Mouse (Mus musculus) CH12.LX (cell line): ENCODE data around the gene Bcorl1. TPM values are rescaled to one million over a fixed set of nuclear protein-coding genes. Genes with fewer than 3 reads are reported as not detected.

ENCODE experiments used
- DNase-seq: peaks from one replicate; pipeline ENCODE4 v3.0.0-alpha.2; 2013; ENCODE audit errors: extremely low read depth
- H3K27ac ChIP-seq: 2 replicates; pipeline ENCODE4 v1.5.1; 2012; ENCODE audit warnings: low read depth, mild to moderate bottlenecking, control low read depth, moderate library complexity; ENCODE audit not compliant: insufficient read depth
- H3K27me3 ChIP-seq: replicated peaks from 2 replicates; pipeline ENCODE3; 2012; ENCODE audit warnings: inconsistent platforms
- H3K36me3 ChIP-seq, 2 experiments: replicated peaks in 1 of 2; 2 replicates each; pipeline versions ENCODE3 to v1.6.1; 2012; ENCODE audit warnings: inconsistent platforms in 1 of 2, low read length in 1 of 2, mild to moderate bottlenecking in 1 of 2, mixed read lengths in 1 of 2, moderate library complexity in 1 of 2; ENCODE audit not compliant: control insufficient read depth in 1 of 2, insufficient read depth in 1 of 2
- H3K4me1 ChIP-seq, 2 experiments: 2 replicates each; pipeline ENCODE4 v1.6.1; 2012; ENCODE audit warnings: inconsistent platforms in 1 of 2, moderate library complexity in 1 of 2; ENCODE audit not compliant: insufficient read depth in 2 of 2, control insufficient read depth in 1 of 2
- H3K4me2 ChIP-seq: 2 replicates; pipeline ENCODE4 v1.6.1; 2012; ENCODE audit warnings: low read depth, mild to moderate bottlenecking, control low read depth; ENCODE audit not compliant: poor library complexity, insufficient read depth, severe bottlenecking
- H3K4me3 ChIP-seq, 3 experiments: fragments of 150-350 bp in 1 of 3; sonication (generic) in 1 of 3; replicated peaks in 1 of 3; 2 replicates each; pipeline versions ENCODE3 to v1.5.1; 2011 to 2012; ENCODE audit warnings: low read depth in 2 of 3, low read length in 2 of 3, mild to moderate bottlenecking in 2 of 3, moderate library complexity in 2 of 3, control low read depth in 1 of 3, improper control_type of control experiment in 1 of 3, inconsistent platforms in 1 of 3, mixed read lengths in 1 of 3; ENCODE audit not compliant: poor library complexity in 1 of 3
- H3K79me2 ChIP-seq: replicated peaks from 2 replicates; pipeline ENCODE4 v1.6.1; 2012; ENCODE audit warnings: mild to moderate bottlenecking, moderate library complexity; ENCODE audit not compliant: control insufficient read depth, poor library complexity, insufficient read depth, severe bottlenecking; ENCODE audit errors: extremely low read depth
- H3K9ac ChIP-seq: 2 replicates; pipeline ENCODE4 v1.6.1; 2012; ENCODE audit warnings: low read depth, mild to moderate bottlenecking, control low read depth, moderate library complexity; ENCODE audit not compliant: insufficient read depth
- H3K9me3 ChIP-seq: replicated peaks from 2 replicates; pipeline ENCODE3; 2012; ENCODE audit warnings: low read length, inconsistent platforms, mixed read lengths
- BHLHE40 ChIP-seq: IDR thresholded peaks from 2 replicates; pipeline ENCODE4 v1.6.1; 2011; ENCODE audit warnings: mild to moderate bottlenecking, low read depth, low read length, improper control_type of control experiment
- CHD1 ChIP-seq: IDR thresholded peaks from 2 replicates; pipeline ENCODE4 v1.6.1; 2012; ENCODE audit warnings: low read depth, low read length, improper control_type of control experiment, inconsistent platforms
- CHD2 ChIP-seq: IDR thresholded peaks from 2 replicates; pipeline ENCODE4 v1.6.1; 2011; ENCODE audit warnings: low read length, improper control_type of control experiment
- ELF1 ChIP-seq: IDR thresholded peaks from 2 replicates; pipeline ENCODE4 v1.6.1; 2014; ENCODE audit warnings: low read depth, mild to moderate bottlenecking, inconsistent platforms, low read length, improper control_type of control experiment
- EP300 ChIP-seq: IDR thresholded peaks from 2 replicates; pipeline ENCODE4 v1.6.1; 2011; ENCODE audit warnings: low read length, improper control_type of control experiment
- ETS1 ChIP-seq: conservative IDR thresholded peaks from 2 replicates; pipeline ENCODE4 v1.6.1; 2012; ENCODE audit warnings: low read depth, mild to moderate bottlenecking, inconsistent platforms, low read length, improper control_type of control experiment, moderate library complexity
- HCFC1 ChIP-seq: IDR thresholded peaks from 2 replicates; pipeline ENCODE4 v1.6.1; 2012; ENCODE audit warnings: low read depth, mild to moderate bottlenecking, inconsistent platforms, low read length, improper control_type of control experiment
- KAT2A ChIP-seq: IDR thresholded peaks from 2 replicates; pipeline ENCODE4 v1.6.1; 2012; ENCODE audit warnings: low read length, improper control_type of control experiment, inconsistent platforms; ENCODE audit not compliant: insufficient replicate concordance
- MAFK ChIP-seq: IDR thresholded peaks from 2 replicates; pipeline ENCODE4 v1.6.1; 2011; ENCODE audit warnings: low read length, improper control_type of control experiment; ENCODE audit not compliant: insufficient replicate concordance
- MAZ ChIP-seq: IDR thresholded peaks from 2 replicates; pipeline ENCODE4 v1.6.1; 2012; ENCODE audit warnings: low read depth, mild to moderate bottlenecking, inconsistent platforms, low read length, improper control_type of control experiment, moderate library complexity
- MXI1 ChIP-seq: IDR thresholded peaks from 2 replicates; pipeline ENCODE4 v1.6.1; 2011; ENCODE audit warnings: mild to moderate bottlenecking, low read depth, low read length, improper control_type of control experiment
- NELFE ChIP-seq: IDR thresholded peaks from 2 replicates; pipeline ENCODE4 v1.6.1; 2011; ENCODE audit warnings: low read depth, low read length, improper control_type of control experiment
- PAX5 ChIP-seq: IDR thresholded peaks from 2 replicates; pipeline ENCODE4 v1.6.1; 2012; ENCODE audit warnings: low read length, inconsistent platforms, mixed read lengths
- POLR2A ChIP-seq: IDR thresholded peaks from 2 replicates; pipeline ENCODE4 v1.6.1; 2011; ENCODE audit warnings: low read depth, mild to moderate bottlenecking, improper control_type of control experiment, low read length
- POLR2AphosphoS2 ChIP-seq: IDR thresholded peaks from 2 replicates; pipeline ENCODE4 v1.6.1; 2011; ENCODE audit warnings: low read depth, low read length, improper control_type of control experiment
- RCOR1 ChIP-seq: conservative IDR thresholded peaks from 2 replicates; pipeline ENCODE4 v1.6.1; 2012; ENCODE audit warnings: low read depth, mild to moderate bottlenecking, inconsistent platforms, low read length, improper control_type of control experiment
- TCF12 ChIP-seq: IDR thresholded peaks from 2 replicates; pipeline ENCODE4 v1.6.1; 2014; ENCODE audit warnings: low read depth, mild to moderate bottlenecking, inconsistent platforms, low read length, improper control_type of control experiment
- USF1 ChIP-seq: IDR thresholded peaks from 2 replicates; pipeline ENCODE4 v1.6.1; 2014; ENCODE audit warnings: low read depth, mild to moderate bottlenecking, inconsistent platforms, low read length, improper control_type of control experiment
- ZKSCAN1 ChIP-seq: IDR thresholded peaks from 2 replicates; pipeline ENCODE4 v1.6.1; 2012; ENCODE audit warnings: low read depth, inconsistent platforms, low read length, improper control_type of control experiment, borderline replicate concordance
- ZMIZ1 ChIP-seq: IDR thresholded peaks from 2 replicates; pipeline ENCODE4 v1.6.1; 2012; ENCODE audit warnings: low read depth, mild to moderate bottlenecking, inconsistent platforms, low read length, improper control_type of control experiment
- ZNF384 ChIP-seq: IDR thresholded peaks from 2 replicates; pipeline ENCODE4 v1.6.1; 2012; ENCODE audit warnings: low read depth, low read length, improper control_type of control experiment, inconsistent platforms
- dilution Hi-C: fragments of 300-500 bp; cut with MboI; formaldehyde crosslinking; loops from 2 replicates; pipeline ENCODE4 v1.14.3; 2020; ENCODE audit warnings: low sequenced_read_pairs; ENCODE audit not compliant: extremely low pct_unique_long_range_greater_than_20kb, extremely low pct_ligation_motif_present
- in situ Hi-C: fragments of 300-500 bp; cut with MboI; formaldehyde crosslinking; loops from 3 replicates; pipeline ENCODE4 v1.14.3; 2019; ENCODE audit warnings: low sequenced_read_pairs, low pct_ligation_motif_present, low pct_unique_long_range_greater_than_20kb, mixed read lengths
- polyA plus RNA-seq: library from polyadenylated mRNA; unstranded; fragments of >175 nt; gene quantifications from 2 replicates; pipeline ENCODE4 v1.2.1, GENCODE M21; 2012; ENCODE audit warnings: low read depth; ENCODE audit not compliant: insufficient read length
- total RNA-seq, 2 experiments: library from RNA; depleted of rRNA; stranded (reverse); fragments of 300-350 nt in 1 of 2; fragments of >200 nt in 1 of 2; gene quantifications; 2 replicates each; pipeline ENCODE4 v1.2.3; 2012 to 2014

Gene Bcorl1
- total and polyA plus RNA-seq, 3 experiments = 0.30 to 2.2 (median 1.9) TPM

DNA sequence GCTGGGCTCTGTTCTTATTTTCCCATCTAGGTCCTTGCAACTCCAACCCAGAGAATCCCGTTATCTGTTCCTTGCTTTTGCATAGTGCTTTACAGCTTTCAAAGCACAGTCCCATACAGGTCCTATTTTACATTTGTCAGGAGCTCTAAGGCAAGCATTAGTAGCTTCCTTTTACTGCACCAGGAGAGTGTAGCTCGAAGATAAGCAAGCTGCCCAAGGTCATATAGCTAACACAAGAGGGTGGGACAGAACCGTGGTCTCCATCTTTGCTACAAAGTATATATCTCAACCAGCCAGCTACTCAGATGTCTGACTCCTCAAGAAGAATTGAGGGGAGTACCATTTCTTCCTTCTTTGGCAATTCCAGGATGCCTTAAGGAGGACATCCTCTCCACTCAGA, 23.7 kb upstream of the Bcorl1 start:
- no peaks in the 10 kb centered on the region for H3K79me2 ChIP-seq
- no peak overlapping the region for H3K27ac ChIP-seq
- no peaks in the 10 kb centered on the region for H3K9me3 ChIP-seq
- no peaks in the 10 kb centered on the region for H3K36me3 ChIP-seq
- no peak overlapping the region for H3K4me3 ChIP-seq
- no peak for DNase-seq
- H3K27me3 ChIP-seq = no peaks in the 10 kb centered on the region
- no peak overlapping the region for H3K9ac ChIP-seq
- peaks cover 0 to 10% of the 10 kb centered on the region in 2 experiments; a peak in 2 of 4 replicates for H3K4me1 ChIP-seq
- in situ Hi-C loops = no loop called here
- dilution Hi-C loops = no loop called here
- H3K4me2 ChIP-seq = no peak overlapping the region
- TF ChIP-seq PAX5 = no peak

DNA sequence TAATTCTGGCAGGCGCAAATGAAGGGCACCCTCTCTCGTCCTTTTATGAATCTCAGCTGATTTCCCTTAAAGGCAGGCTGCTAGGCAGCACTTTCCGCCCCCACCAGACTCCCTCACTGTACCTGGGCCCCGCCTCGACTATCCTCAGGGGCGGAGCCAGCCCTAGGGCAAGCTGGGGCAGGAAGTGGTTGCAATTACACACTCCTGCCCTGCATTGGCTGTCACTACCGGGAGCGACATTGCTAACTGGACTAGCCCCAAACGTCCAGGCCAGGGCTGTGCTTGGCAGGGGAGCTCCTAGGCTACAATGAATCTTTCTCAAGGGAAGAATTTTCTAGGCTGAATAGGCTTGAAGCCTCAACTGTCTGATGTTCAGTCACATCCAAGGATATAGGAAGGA, 23.0 kb upstream of the Bcorl1 start:
- no peaks in the 10 kb centered on the region for H3K27me3 ChIP-seq
- peak; percentile 51 for DNase-seq
- no peaks in the 10 kb centered on the region for H3K9me3 ChIP-seq
- H3K4me2 ChIP-seq = 0 out of 2 replicates have a peak overlapping the region, but pooled peaks have one; percentile 38
- peak overlapping the region; percentile 29 for H3K9ac ChIP-seq
- H3K4me3 ChIP-seq = peak overlapping the region in 2 of 3 experiments; percentile 40 to 41
- peaks cover 0 to 10% of the 10 kb centered on the region in 2 experiments; a peak in 2 of 4 replicates for H3K4me1 ChIP-seq
- H3K27ac ChIP-seq = no peak overlapping the region
- in situ Hi-C loops (no loop called here), dilution Hi-C loops (no loop called here)
- TF ChIP-seq ZMIZ1 (0 out of 2 replicates have a peak, but pooled peaks have one; percentile 33), POLR2AphosphoS2 (no peak), KAT2A (no peak), NELFE (peak; percentile 61; the same call in 1 of the 2 replicates), CHD1 (no peak), ELF1 (peak; percentile 72), POLR2A (peak; percentile 61), ZNF384 (no peak), HCFC1 (0 out of 2 replicates have a peak, but pooled peaks have one; percentile 16)
- H3K36me3 ChIP-seq = no peaks in the 10 kb centered on the region
- no peaks in the 10 kb centered on the region for H3K79me2 ChIP-seq

DNA sequence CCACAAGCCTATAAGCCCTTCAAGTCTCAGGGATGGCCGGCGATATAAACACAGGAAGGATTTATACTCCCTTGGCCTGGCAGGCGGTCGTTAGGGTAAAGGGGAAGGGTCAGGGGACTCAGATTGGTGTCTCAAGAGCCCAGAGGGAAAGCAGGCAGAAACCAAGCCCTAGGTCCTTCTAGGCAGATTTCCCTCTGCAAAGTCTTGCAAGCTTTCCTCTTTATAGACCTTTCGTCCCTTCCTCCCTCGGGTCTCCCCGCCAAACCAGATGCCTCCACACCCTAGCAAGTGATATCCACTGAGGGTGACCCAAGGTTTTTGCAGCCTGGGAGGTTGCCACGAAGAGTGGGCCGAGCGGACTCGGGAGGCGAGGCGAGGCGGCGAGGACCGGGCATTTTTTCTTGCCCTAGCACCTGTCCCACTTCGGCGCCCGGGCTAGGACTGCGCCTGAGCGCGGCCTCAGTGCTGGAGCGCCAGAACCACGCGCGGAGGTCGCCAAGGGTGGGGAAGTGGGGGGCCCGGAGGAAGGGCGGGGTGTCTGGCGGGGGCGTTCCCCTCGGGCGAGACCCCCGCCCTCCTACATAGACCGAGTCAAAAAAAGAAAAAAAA, 613 bp upstream of the Bcorl1 start:
- no peak overlapping the region for H3K27ac ChIP-seq
- peak overlapping the region; percentile 51 for H3K4me2 ChIP-seq
- peaks cover 0 to 17% of the 10 kb centered on the region in 2 experiments; a peak in 2 of 4 replicates for H3K4me1 ChIP-seq
- no peak for DNase-seq
- peak overlapping the region; percentile 2; the same call in 1 of the 2 replicates for H3K9ac ChIP-seq
- H3K36me3 ChIP-seq = no peaks in the 10 kb centered on the region
- H3K79me2 ChIP-seq = no peaks in the 10 kb centered on the region
- peak overlapping the region in 1 of 3 experiments; percentile 94 for H3K4me3 ChIP-seq
- in situ Hi-C loops (loop anchor here (10.0 kb wide), 1 partner anchor 64 kb away; no protein-coding TSS in a partner anchor), dilution Hi-C loops (no loop called here)
- peaks cover 14% of the 10 kb centered on the region for H3K27me3 ChIP-seq
- no peaks in the 10 kb centered on the region for H3K9me3 ChIP-seq
- TF ChIP-seq TCF12 = no peak
- TF ChIP-seq MXI1 = no peak
- no peak for TF ChIP-seq KAT2A
- no peak for TF ChIP-seq ETS1
- TF ChIP-seq POLR2A = no peak
- TF ChIP-seq MAZ = no peak
- no peak for TF ChIP-seq CHD2
- TF ChIP-seq EP300 = no peak
- TF ChIP-seq MAFK = no peak
- TF ChIP-seq USF1 = no peak
- no peak for TF ChIP-seq BHLHE40
- TF ChIP-seq RCOR1 = no peak
- TF ChIP-seq HCFC1 = no peak
- TF ChIP-seq ZKSCAN1 = no peak
